Mouse (Mus musculus) c-Kit-positive CD71-negative TER-119-negative erythroid progenitor cells, embryonic 14.5 days (primary cell): ENCODE measurements around the gene Slc29a1.

Source experiments
- DNase-seq: peaks from one replicate; pipeline ENCODE4 v3.0.0-alpha.2; 2013; ENCODE audit warnings: low read depth

The Slc29a1 gene

GRCm38 (mm10) chr17:45569999-45570398 lies 29.4 kb downstream of the Slc29a1 start:
- no peak for DNase-seq

GRCm38 (mm10) chr17:45568990-45569389 lies 30.4 kb downstream of the Slc29a1 start:
- DNase-seq = no peak

- no peak for DNase-seq
Measured at GRCm38 (mm10) chr17:45567162-45567601, 32.2 kb downstream of the Slc29a1 start.

GRCm38 (mm10) chr17:45566360-45567161 lies 32.8 kb downstream of the Slc29a1 start:
- DNase-seq = no peak

- no peak for DNase-seq
Measured at GRCm38 (mm10) chr17:45566031-45566359, 33.4 kb downstream of the Slc29a1 start.

- DNase-seq = no peak
Measured at GRCm38 (mm10) chr17:45565103-45565502, 34.3 kb downstream of the Slc29a1 start.

GRCm38 (mm10) chr17:45564531-45565084 lies 34.8 kb downstream of the Slc29a1 start:
- DNase-seq = no peak

GRCm38 (mm10) chr17:45563655-45564530 lies 35.5 kb downstream of the Slc29a1 start, which contains the start of gene Slc35b2:
Gene Slc35b2 (plus strand): TSS chr17:45563874.
- peak; percentile 74 for DNase-seq

- DNase-seq = no peak
Measured at GRCm38 (mm10) chr17:45563216-45563615, 36.2 kb downstream of the Slc29a1 start.

GRCm38 (mm10) chr17:45559732-45560525 lies 39.5 kb downstream of the Slc29a1 start:
- DNase-seq = no peak

- no peak for DNase-seq
Measured at GRCm38 (mm10) chr17:45557998-45558862, 41.2 kb downstream of the Slc29a1 start.

- no peak for DNase-seq
Measured at GRCm38 (mm10) chr17:45557246-45557824, 42.1 kb downstream of the Slc29a1 start.

- no peak for DNase-seq
Measured at GRCm38 (mm10) chr17:45556514-45557245, 42.7 kb downstream of the Slc29a1 start.

- DNase-seq = no peak
Measured at GRCm38 (mm10) chr17:45556107-45556489, 43.3 kb downstream of the Slc29a1 start.

GRCm38 (mm10) chr17:45555452-45556106 lies 43.8 kb downstream of the Slc29a1 start, which contains the start of gene Nfkbie:
Gene Nfkbie (plus strand): TSS chr17:45555703.
- DNase-seq = peak; percentile 90

GRCm38 (mm10) chr17:45554420-45554819 lies 45.0 kb downstream of the Slc29a1 start:
- DNase-seq = no peak

- DNase-seq = no peak
Measured at GRCm38 (mm10) chr17:45553065-45553464, 46.3 kb downstream of the Slc29a1 start.

GRCm38 (mm10) chr17:45551816-45552451 lies 47.5 kb downstream of the Slc29a1 start:
- DNase-seq = no peak
